Mouse (Mus musculus): ENCODE data around the gene Slc9b2. TPM values are rescaled to one million over a fixed set of nuclear protein-coding genes. Genes with fewer than 3 reads are reported as not detected.

The Slc9b2 gene
- total RNA-seq, 2 experiments from 2014 or later: 0.42 to 0.67 TPM

Other genes starting within 250 kb of the Slc9b2 start
- 10 to 100 TPM in 1 of 2 experiments, 1 to 10 TPM in 1; 9.9 to 12.0 TPM for gene Cenpe, start 95.2 kb upstream of the Slc9b2 start, total RNA-seq (2021)
- 1 to 10 TPM; 5.8 to 6.4 TPM for gene Bdh2, start 26.5 kb upstream of the Slc9b2 start, total RNA-seq (2021)
- gene Slc9b1, start 40.3 kb downstream of the Slc9b2 start, total RNA-seq (2021): under 1 TPM; 0.29 to 0.31 TPM
- gene Cisd2, start 116.2 kb downstream of the Slc9b2 start, total RNA-seq (2021): 10 to 100 TPM; 17.6 to 21.3 TPM
- 100 to 1,000 TPM; 313 to 355 TPM for gene Ube2d3, start 130.4 kb downstream of the Slc9b2 start, total RNA-seq (2021)
- gene Manba, start 177.9 kb downstream of the Slc9b2 start, total RNA-seq (2021): 10 to 100 TPM; 10.9 to 12.7 TPM